Mouse (Mus musculus) right cerebral cortex, adult 18-20 months (tissue): ENCODE data around the gene Ciao2b.

Experiments
- DNase-seq: peaks from one replicate; pipeline ENCODE4 v3.0.0; 2022; ENCODE audit warnings: mixed read lengths

The Ciao2b gene

GRCm38 (mm10) chr8:104613119-104613518, 28.6 kb downstream of the Ciao2b start:
- DNase-seq, result no peak

GRCm38 (mm10) chr8:104611613-104612012, 30.2 kb downstream of the Ciao2b start:
- no peak for DNase-seq

DNA sequence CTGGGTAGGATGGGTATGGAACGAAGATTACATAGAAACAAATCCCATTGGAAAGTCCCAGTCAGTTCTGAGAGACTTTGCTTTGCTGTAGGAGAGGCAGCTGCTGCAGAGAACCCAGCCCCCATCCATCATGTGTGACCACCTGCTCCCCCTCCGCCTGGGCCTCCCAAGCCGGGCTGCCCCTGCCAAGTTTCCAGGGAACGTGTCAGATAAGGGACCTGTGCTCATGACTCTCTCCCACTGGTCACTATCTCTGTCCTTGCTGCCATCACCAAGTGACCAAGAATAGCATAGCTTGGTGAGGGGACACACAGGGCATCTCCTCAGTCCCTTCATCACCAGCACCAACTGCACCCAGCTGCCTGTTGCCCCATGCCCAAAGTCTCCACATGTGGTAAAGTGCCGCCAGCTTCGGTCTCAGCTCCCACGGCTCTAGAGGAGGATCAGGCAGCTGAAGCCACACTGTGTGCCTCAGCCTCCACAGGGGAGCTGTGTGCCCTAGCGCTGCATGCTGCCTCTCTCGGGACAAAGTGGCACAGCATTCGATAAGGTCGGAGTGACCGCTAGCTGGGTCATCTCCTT, 31.5 kb downstream of the Ciao2b start:
- no peak for DNase-seq

GRCm38 (mm10) chr8:104609222-104609621, 32.5 kb downstream of the Ciao2b start:
- no peak for DNase-seq

DNA sequence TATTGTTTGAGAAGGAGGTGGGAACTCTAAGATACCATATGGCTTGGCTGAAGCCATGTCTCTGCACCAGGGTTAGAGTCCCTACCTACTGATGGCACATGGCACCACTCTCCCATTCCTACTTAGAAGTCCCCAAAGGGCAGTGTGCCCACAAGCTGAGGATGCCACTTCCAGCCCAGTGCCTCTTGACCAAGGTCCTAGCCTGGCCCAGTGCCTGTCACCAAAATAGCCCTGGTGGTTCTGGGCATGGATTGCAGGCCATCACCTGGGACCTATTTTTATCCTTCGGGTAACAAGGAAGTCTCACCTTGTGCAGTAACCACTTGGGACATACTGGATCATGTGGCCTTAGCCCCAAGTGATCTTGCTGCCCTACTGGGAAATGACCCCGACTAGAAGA, 33.8 kb downstream of the Ciao2b start:
- DNase-seq, result no peak

DNA sequence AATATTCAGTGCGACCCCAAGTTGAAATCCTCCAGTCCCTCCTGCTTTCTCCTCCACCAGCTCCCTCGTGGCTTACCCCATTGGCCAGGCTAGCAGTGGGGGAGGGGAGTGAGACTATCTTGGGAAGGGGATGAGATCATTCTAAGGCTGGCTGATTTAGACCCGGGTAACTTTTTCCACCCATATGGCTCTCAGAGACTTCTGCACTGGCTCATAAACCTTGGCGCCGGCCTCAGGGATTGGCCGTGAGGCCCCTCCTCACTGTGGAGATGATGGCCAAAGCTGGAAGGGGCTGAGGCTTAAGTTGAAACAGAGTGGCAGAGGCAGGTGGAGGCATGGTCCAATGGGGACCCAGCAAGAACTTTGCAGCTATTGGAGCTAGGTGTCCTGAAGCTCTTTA, 35.4 kb downstream of the Ciao2b start:
- no peak for DNase-seq

GRCm38 (mm10) chr8:104603245-104603593, 38.5 kb downstream of the Ciao2b start:
- DNase-seq, result no peak

- DNase-seq, result peak; percentile 86
Observed at GRCm38 (mm10) chr8:104602468-104603244, 39.1 kb downstream of the Ciao2b start.

DNA sequence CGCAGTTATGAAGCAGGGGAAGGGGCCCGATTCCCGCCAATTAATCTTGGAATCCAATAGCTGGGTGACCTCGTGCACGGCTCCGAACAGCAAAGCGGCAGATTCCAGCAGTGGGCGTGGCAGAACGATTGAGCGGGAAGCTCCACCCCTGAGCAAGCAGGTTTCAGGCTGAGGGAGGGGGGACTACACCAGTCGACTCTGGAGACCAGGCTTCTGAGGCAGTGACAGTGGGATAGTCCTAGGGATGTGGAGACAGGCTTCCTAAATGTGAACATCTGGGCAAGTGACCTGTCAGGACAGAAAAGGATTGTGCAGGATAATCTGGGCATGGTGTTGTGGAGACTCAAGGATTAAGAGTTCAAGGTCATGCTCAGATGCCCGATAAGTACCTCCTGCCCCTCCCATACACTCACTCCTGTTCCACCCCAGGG, 39.8 kb downstream of the Ciao2b start:
- no peak for DNase-seq

DNA sequence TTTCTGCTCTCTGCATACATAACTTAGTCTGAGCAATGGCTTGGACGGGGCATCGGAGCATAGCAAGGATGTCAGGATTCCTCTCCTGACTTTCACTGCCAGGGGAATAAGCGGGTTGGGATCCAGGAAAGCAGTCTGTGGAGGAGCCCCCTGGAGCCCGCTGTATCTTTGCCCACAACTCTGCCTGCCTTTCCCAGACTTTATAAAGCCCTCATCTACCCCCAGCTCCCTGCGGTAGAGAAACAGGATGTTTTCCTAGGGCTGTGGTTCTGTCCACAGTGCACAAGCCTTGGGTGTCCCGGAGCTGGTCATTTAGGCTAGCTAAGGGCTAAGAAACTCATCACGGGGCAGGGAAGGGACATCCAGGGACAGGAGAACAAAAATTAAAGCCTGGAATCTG, 40.4 kb downstream of the Ciao2b start:
- DNase-seq, result no peak

DNA sequence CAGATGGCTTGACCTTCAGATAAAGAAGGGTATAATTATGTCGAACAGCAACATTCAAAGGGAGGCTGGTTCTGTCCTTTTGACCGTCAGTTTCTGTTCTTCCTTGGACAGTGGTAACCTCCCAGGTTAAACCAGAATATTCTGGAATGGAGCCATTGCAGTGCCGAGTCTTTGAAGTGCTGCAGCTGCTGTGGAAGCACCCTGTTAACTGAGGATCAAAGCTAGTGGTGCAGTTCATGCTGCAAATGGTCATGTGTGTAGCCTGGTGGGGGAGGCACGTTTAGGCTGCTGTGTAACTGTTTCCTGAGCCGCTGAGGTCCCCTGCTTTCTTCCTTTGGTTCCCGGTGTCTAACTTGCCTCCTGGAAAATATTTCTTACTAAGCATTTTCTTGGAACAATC, 43.3 kb downstream of the Ciao2b start:
- DNase-seq, result no peak

DNA sequence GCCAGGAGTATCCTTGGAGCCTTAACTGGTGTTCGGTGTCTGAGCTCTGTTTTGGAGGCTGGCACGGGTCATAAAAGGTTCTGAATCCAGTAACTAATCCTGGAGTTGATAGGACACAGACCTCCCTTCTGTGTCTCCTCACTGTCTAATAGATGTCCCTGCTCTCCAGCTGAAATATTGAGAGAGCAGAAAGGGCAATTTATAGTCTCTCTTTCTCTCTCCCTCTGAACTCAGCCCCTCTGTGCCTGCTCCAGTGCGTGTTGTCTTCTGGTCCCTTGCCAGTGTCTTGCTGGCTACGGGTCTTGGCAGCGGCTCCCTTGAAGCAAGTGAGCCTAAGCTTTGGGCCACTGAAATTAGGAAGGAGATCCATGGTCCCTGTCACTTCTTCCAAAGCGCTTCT, 44.1 kb downstream of the Ciao2b start:
- DNase-seq, result no peak

- no peak for DNase-seq
Observed at GRCm38 (mm10) chr8:104595773-104596536, 45.8 kb downstream of the Ciao2b start.

GRCm38 (mm10) chr8:104594611-104595362, 47.0 kb downstream of the Ciao2b start:
- no peak for DNase-seq

DNA sequence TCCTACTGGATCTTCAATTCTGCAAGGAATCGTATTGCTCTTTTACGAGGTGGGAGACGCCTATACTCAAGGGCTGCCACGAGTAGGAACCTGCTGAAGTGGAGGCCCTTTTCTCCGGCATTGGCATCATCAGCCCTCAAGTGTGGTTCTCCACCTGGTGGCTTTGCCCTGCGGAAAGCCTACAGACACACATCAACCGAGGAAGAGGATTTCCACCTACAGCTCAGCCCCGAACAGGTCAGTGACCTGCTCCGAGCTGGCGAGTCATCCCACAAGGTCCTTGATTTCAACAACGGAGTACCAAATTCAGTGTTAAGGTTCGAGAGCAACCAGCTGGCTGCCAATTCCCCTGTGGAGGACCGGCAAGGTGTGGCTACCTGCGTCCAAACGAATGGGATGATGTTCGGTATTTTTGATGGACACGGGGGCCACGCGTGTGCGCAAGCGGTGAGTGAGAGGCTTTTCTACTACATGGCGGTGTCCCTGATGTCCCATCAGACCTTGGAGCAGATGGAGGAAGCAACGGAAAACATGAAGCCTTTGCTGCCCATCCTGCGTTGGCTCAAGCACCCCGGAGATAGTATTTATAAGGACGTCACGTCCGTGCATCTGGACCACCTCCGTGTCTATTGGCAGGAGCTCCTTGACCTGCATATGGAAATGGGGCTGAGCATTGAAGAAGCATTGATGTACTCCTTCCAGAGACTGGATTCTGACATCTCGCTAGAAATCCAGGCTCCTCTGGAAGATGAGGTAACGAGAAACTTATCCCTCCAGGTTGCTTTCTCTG, 48.0 kb downstream of the Ciao2b start:
- no peak for DNase-seq

DNA sequence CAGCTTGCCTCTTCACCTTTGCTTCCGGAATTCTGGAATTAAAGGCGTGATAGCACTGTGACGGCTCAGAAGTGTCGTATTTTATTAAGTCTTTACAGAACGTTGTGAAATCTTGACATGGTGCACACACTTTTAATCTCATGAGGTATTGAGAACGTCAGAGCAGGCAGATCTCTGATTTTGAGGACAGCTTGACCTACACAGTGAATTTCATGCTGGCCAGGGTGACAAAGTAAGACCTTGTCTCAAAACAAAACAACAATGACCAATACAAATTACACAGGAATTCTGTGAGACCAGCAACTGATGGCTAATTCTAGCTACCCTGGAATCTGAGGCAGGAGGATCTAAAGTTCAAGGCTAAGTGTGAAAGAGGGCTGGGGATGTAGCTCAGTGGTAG, 49.2 kb downstream of the Ciao2b start:
- no peak for DNase-seq

DNA sequence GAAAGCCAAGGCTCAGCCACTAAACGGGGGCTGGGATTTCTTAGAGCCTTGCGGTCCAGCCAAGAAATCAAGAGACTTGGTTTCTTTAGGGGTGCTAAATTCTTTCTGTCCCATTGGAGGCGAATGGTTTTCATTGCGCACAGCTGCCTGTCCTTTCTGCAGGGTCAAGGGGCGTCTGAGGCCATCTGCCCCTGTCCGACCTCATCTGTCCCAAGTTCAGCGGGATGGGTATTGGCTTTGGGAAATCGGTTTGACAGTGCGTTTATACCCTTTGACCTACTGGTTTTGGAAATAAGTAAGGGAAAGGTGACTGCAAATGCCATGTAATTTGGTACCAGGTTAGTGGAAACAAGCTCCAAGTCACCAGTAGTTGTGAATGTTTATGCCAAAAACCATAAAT, 49.9 kb downstream of the Ciao2b start:
- no peak for DNase-seq

DNA sequence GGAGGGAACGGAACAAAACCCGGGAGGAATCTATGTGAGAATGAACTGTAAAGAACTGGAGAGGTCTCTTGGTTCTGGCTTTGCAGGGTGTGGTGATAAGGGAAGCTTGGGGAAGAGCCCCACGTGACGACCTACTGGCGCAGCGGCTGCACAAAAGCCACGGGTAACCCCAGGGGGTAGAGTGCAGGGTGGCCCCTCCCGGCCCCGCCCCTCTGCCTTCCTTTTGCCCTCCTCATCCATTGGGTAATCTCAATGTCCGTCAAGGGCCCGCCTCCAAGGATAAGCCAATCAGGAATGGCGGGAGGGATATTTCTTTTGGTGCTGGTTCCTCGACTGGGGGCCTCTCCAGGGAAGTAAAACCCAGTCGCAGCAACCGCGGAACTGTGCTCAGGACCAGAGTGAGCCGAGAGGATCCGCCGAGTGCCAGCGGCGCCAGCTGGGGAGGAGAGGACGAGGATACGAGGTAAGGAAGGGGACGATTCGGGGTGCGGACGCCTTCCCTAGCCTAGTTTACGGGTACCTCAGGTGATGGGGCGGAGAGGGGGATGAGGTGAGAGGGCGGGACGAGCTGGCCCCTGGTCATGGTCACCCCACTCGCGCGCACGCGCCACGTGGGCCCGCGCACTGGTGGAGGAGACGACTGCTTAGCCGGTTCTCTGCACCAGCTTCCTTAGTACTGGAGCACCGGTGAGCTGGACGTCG, 50.5 kb downstream of the Ciao2b start, which contains the start of gene Pdp2:
TSS of gene Pdp2 (plus strand) at position 319 of the 702 bp plus-strand sequence.
- DNase-seq, result peak; percentile 93

DNA sequence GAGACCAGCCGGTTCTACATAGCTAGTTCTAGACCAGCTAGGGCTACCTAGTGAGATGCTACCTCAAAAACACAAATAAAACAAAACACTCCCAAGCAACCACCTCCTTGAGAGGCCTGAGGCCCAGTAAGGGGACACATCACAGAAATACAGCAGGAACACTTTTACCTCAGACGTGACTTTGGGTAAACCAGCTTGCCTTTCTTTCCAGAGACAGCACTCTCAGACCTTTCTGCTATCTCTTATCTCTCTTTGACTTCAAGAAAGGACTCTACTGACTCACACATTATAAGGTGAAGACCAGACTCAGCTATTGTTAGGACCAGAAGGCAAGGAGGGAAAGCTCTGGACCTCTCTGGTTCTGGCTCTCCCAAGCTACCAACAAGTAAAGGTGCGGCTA, 51.5 kb downstream of the Ciao2b start:
- no peak for DNase-seq
